Mouse (Mus musculus) erythroblast, embryonic 14.5 days (primary cell): ENCODE measurements at regions not wholly inside any gene's neighbourhood (a gene's known extent, or its start where the extent isn't known, plus 50 kb on each side); places are given as distances from the start of the nearest gene placed in this dataset.
A peak's percentile ranks its signal among the peaks of the same experiment; 100 is the strongest.

Source experiments
- H3K27me3 ChIP-seq: 2 replicates; pipeline ENCODE4 v1.6.1; 2012; ENCODE audit warnings: inconsistent platforms; ENCODE audit not compliant: control insufficient read depth
- H3K36me3 ChIP-seq: 2 replicates; pipeline ENCODE4 v1.6.1; 2012; ENCODE audit warnings: mild to moderate bottlenecking, inconsistent platforms; ENCODE audit not compliant: control insufficient read depth
- H3K4me1 ChIP-seq: 2 replicates; pipeline ENCODE4 v1.6.1; 2012; ENCODE audit warnings: inconsistent platforms; ENCODE audit not compliant: control insufficient read depth
- H3K4me3 ChIP-seq: replicated peaks from 2 replicates; pipeline ENCODE3; 2012; ENCODE audit warnings: moderate library complexity, mild to moderate bottlenecking, inconsistent platforms
- H3K9me3 ChIP-seq: 2 replicates; pipeline ENCODE4 v1.6.1; 2012; ENCODE audit warnings: low read length, inconsistent platforms, mixed read lengths; ENCODE audit not compliant: control insufficient read depth
- GATA1 ChIP-seq: IDR thresholded peaks from 2 replicates; pipeline ENCODE4 v1.6.1; 2012; ENCODE audit warnings: low read length, inconsistent platforms, mixed read lengths
- TAL1 ChIP-seq: IDR thresholded peaks from 3 replicates; pipeline ENCODE4 v1.6.1; 2012; ENCODE audit warnings: low read length, inconsistent platforms, mixed read lengths

DNA sequence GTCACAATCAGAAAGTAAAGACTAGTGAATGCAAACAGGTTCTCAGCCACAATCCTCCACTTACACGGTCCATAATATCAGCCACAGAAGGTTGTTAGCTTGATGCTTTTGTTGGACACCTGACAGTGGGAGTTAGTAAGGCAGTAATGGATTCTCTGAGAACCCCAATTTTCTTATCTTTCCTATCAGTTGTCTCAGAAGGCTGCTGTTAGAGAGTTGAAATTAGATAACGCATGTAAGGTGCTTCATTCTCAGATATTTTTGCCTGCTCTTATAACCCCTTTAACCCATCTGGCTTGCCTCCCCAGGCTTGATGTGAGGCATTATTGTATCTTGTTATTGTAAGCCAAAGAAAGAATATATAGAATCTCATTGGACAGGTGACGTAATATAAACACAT lies 63.0 kb upstream of the Ube2e3 start:
- Histone ChIP-seq H3K36me3 (no peaks in the 10 kb centered on the region), H3K27me3 (no peaks in the 10 kb centered on the region), H3K9me3 (no peaks in the 10 kb centered on the region), H3K4me3 (no peak overlapping the region), H3K4me1 (peaks cover 28% of the 10 kb centered on the region)
- TF ChIP-seq TAL1 = no peak
- TF ChIP-seq GATA1 = 0 out of 2 replicates have a peak, but pooled peaks have one; percentile 30

DNA sequence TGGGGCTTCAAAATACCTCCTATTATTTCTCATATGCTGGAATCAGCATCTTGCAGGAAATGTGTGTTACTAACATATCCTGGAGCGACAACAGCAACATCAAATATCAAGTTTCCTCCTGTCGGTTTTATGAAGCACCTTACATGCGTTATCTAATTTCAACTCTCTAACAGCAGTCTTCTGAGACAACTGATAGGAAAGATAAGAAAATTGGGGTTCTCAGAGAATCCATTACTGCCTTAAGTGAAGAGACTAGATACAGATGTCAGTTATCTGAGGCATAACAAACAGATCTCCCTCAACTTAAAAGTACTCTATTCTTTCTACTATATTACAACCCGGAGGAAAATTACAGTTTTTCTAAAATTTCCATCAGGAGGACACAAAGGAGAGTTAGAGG lies 64.4 kb upstream of the Ube2e3 start:
- Histone ChIP-seq H3K4me1 (peaks cover 28% of the 10 kb centered on the region), H3K9me3 (no peaks in the 10 kb centered on the region), H3K4me3 (no peak overlapping the region), H3K27me3 (no peaks in the 10 kb centered on the region), H3K36me3 (no peaks in the 10 kb centered on the region)
- TF ChIP-seq GATA1 = no peak

DNA sequence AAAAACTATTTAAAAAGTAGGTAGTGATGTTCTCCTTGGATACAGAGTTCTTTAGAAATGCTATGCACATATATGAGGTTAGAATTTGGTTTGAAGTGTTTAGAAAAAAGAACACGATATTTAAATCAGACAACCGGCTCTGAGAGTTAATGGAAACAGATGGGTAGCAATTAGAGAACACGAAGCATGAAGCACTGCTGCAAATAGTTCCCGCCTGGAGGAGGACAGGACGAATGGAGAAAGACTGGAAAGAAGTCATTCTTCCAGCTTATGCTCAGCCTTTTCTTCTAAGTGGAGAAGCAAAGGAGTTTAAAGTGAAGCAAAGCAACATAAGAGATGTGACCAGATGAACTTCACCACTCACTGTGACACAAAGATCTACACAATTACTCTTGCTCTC lies 72.5 kb upstream of the Ube2e3 start:
- peaks cover 3% of the 10 kb centered on the region for H3K4me1 ChIP-seq
- no peaks in the 10 kb centered on the region for H3K36me3 ChIP-seq
- H3K9me3 ChIP-seq = no peaks in the 10 kb centered on the region
- H3K4me3 ChIP-seq = no peak overlapping the region
- no peak for TF ChIP-seq TAL1
- no peak for TF ChIP-seq GATA1
- H3K27me3 ChIP-seq = no peaks in the 10 kb centered on the region

DNA sequence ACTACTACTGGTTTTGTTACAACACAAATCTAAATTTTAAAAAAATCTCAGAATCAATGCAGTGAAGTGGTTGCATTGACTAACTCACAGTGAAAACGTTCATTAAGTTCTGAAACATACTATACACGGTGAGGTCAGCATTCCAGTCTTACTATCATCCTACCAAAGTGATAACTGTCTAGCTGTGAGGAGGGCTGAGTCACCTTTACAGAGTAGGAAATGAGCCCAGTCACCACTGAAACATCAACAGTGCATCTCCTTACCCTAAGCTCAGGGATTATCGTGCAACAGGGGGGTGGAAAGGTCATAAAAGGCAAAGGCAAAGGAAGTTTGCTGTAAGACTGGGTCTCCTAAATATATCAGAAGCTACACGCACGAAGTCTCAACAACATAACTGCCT lies 73.2 kb upstream of the Ube2e3 start:
- H3K36me3 ChIP-seq = no peaks in the 10 kb centered on the region
- TF ChIP-seq TAL1 = no peak
- H3K4me1 ChIP-seq = peaks cover 3% of the 10 kb centered on the region
- no peaks in the 10 kb centered on the region for H3K27me3 ChIP-seq
- no peak overlapping the region for H3K4me3 ChIP-seq
- H3K9me3 ChIP-seq = no peaks in the 10 kb centered on the region

DNA sequence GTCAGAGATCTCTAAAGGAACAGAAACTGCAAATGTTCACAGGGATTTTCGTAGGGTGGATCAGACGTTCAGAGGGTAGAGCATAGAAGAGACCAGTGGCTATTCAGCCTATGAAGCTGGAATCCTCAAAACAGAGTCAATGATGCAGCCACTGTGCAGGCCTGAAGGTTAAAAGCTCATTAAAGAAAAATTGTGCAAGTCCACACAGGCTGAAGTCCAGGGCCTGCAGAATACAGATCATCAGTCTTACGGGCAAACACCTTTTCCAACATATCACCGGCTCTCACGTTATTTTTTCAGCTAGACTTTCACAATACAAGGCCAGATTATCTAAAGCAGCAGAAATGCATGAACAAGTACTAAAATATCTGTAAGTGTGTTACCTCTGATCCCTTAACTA lies 78.8 kb upstream of the Ube2e3 start:
- H3K4me3 ChIP-seq = no peak overlapping the region

DNA sequence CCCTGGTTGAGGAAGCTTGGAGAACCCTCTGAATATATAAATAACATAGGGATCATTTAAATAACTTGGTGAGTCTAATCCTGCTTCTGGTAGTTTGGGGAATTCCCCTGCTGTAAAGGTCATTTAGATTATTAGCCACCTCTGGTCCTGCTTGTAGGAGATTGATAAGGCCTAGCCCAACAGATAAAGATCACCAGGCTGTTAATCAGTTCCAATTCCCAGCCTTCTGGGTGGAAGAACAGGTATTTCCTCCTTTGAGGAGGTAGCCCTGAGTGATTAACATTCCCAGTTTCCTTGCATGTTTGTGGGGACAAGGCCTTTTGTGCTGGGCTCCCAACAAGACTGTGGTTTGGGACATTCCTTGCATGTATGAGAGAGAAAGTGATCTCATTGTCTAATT lies 79.7 kb upstream of the Ube2e3 start:
- TF ChIP-seq GATA1 (no peak), TAL1 (no peak)
- no peak overlapping the region for H3K4me3 ChIP-seq
- H3K36me3 ChIP-seq = no peaks in the 10 kb centered on the region
- no peaks in the 10 kb centered on the region for H3K27me3 ChIP-seq
- no peaks in the 10 kb centered on the region for H3K9me3 ChIP-seq
- H3K4me1 ChIP-seq = no peaks in the 10 kb centered on the region

More for the DNA sequence above, 78.8 kb upstream of the Ube2e3 start:
- no peaks in the 10 kb centered on the region for H3K9me3 ChIP-seq
- no peaks in the 10 kb centered on the region for H3K36me3 ChIP-seq
- TF ChIP-seq TAL1 = no peak
- no peak for TF ChIP-seq GATA1
- no peaks in the 10 kb centered on the region for H3K4me1 ChIP-seq
- no peaks in the 10 kb centered on the region for H3K27me3 ChIP-seq

DNA sequence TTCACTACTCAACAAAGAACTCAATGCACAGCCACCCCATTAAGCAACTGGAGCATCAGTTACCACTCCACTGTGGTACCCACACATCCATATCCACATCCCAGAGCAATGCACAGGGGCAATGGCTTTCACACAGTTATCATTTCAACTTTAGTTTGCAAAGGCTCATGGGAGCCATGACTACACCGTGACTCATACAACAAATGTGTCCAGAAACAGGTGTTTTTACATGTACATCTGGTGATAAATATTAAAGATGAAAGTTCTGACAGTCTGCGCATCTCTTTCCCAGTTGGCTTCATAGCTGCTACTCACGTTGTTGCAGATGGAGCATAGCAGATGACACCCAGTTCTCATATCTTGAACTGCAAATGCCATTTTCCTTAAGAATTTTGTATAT lies 88.0 kb upstream of the Ube2e3 start:
- H3K9me3 ChIP-seq = no peaks in the 10 kb centered on the region
- no peaks in the 10 kb centered on the region for H3K36me3 ChIP-seq
- no peak for TF ChIP-seq GATA1
- H3K4me1 ChIP-seq = no peaks in the 10 kb centered on the region
- peaks cover 3% of the 10 kb centered on the region for H3K27me3 ChIP-seq
- H3K4me3 ChIP-seq = no peak overlapping the region

DNA sequence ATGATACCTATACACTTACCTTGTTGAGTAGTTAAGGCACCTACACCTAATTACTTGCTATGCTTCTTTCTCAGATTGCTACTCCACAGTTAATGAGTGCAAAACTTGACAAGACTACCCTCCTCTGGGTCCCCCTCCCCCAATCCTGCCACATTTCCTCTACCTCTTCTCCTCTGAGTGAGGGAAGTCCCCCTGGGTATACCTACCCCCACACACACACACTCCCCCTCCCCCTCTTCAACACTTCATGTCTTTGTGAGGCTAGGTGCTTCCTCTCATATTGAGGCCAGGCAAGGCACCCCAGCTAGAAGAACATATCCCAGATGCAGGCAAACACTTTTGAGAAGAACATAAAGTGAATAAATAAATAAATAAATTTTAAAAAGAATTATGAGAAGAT lies 90.3 kb upstream of the Ube2e3 start:
- no peak overlapping the region for H3K4me3 ChIP-seq
- H3K36me3 ChIP-seq = no peaks in the 10 kb centered on the region
- no peaks in the 10 kb centered on the region for H3K4me1 ChIP-seq
- peaks cover 6% of the 10 kb centered on the region for H3K27me3 ChIP-seq
- TF ChIP-seq TAL1 (no peak), GATA1 (no peak)
- H3K9me3 ChIP-seq = no peaks in the 10 kb centered on the region

DNA sequence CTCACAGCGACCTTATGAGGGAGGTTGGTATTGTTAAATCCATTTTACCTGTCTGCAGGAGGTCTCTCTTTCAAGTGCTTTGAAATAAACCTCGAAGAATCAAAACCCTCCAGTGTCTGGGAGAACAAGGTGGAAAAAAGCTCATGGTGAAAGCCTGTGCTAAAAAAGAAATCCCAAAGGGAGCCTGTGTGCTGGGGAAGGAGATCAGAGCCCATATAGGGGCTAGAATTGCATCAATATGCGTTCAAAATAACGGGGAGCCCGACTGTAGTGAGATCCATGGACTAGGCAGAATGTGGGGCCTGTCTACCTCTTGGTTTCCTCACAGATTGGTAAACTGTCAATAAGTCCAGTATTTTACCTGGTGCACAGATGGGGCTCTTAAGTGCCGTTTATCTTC lies 113.6 kb upstream of the Ube2e3 start:
- H3K36me3 ChIP-seq = no peaks in the 10 kb centered on the region
- TF ChIP-seq GATA1 (no peak), TAL1 (no peak)
- H3K27me3 ChIP-seq = peaks cover 16% of the 10 kb centered on the region
- no peaks in the 10 kb centered on the region for H3K4me1 ChIP-seq
- H3K4me3 ChIP-seq = no peak overlapping the region
- no peaks in the 10 kb centered on the region for H3K9me3 ChIP-seq

DNA sequence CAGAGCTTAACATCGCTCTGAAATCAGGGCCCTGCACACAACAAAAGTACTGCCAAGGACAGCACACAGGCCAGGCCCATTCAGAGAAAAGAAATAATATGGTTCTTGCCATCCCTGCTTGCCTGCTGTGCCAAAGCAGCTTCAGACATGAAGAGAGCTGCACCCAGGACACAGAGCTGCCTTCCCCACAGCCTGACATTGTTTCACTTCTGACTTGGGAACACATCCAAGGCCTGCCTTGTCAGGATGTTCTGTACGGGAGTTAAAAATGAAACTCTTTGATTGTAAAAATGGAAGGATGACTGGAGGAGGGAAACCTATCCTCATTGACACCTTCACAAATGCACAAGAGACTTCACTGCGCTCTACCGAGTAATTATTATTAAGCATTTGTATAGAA lies 114.0 kb upstream of the Ube2e3 start:
- Histone ChIP-seq H3K4me1 (no peaks in the 10 kb centered on the region), H3K9me3 (no peaks in the 10 kb centered on the region), H3K27me3 (peaks cover 16% of the 10 kb centered on the region), H3K4me3 (no peak overlapping the region), H3K36me3 (no peaks in the 10 kb centered on the region)
- TF ChIP-seq GATA1 (no peak), TAL1 (no peak)
